ENCODE assay signal across 25 mouse cellular contexts in the genomic region with DNA sequence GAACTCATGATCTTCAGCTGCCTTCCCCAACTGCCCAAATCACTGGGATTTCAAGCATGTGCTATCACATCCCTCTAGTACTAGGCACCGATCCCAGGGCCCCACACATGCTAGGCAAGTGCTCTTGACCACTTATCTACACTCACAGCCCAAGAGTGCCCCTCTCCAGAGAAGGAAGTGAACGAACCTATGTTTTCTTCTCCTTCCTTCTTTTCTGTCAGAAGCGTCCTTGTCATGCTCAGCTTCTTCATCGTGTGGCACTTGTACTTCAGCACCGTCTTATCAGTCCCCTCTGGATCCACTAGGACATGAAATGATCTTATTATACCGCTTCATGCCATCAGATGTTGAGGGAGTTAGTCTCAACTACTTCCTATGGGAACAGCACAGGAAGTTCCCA.
"Had no signal": no experiment of that assay in that cellular context is flagged by ENCODE, and none has a peak within 500 bp of the region (broad histone marks: within the 10 kb centered on the region; RNA-seq: fewer than 3 reads in every experiment).

No protein-coding gene starts in this region.

- H3K9ac ChIP-seq: embryonic facial prominence, embryonic 12.5 days; embryonic facial prominence, embryonic 13.5 days; embryonic facial prominence, embryonic 15.5 days; forebrain, embryonic 12.5 days; forebrain, embryonic 13.5 days; forebrain, embryonic 15.5 days; forebrain, postnatal 0 days had no signal

- H3K4me1 ChIP-seq: embryonic facial prominence, embryonic 15.5 days had no signal

- H3K27me3 ChIP-seq: embryonic facial prominence, embryonic 12.5 days; embryonic facial prominence, embryonic 13.5 days; embryonic facial prominence, embryonic 15.5 days; forebrain, embryonic 12.5 days; forebrain, embryonic 13.5 days; forebrain, embryonic 15.5 days had no signal

- H3K27ac ChIP-seq: embryonic facial prominence, embryonic 10.5 days; embryonic facial prominence, embryonic 12.5 days; embryonic facial prominence, embryonic 13.5 days; embryonic facial prominence, embryonic 15.5 days; forebrain, embryonic 10.5 days; forebrain, embryonic 12.5 days; forebrain, embryonic 13.5 days; forebrain, embryonic 15.5 days; gastrocnemius, adult 2 months; heart, adult 2 months had no signal

- H3K4me3 ChIP-seq: embryonic facial prominence, embryonic 10.5 days; embryonic facial prominence, embryonic 12.5 days; embryonic facial prominence, embryonic 13.5 days; embryonic facial prominence, embryonic 15.5 days; erythroblast, embryonic 14.5 days; forebrain, embryonic 10.5 days; forebrain, embryonic 12.5 days; forebrain, embryonic 13.5 days; forebrain, embryonic 15.5 days; gastrocnemius, adult 2 months; heart, adult 2 months had no signal

- DNase-seq: cerebellum, adult 9-10 months; cerebellum, adult 9-11 months; cerebellum, postnatal 10 days; cerebellum, postnatal 14 days; cerebellum, postnatal 25 days; cerebellum, postnatal 36 days; embryo, embryonic 11 days; forebrain, postnatal 0 days; gastrocnemius, adult 2 months; gastrocnemius, postnatal 10 days; gastrocnemius, postnatal 14 days; gastrocnemius, postnatal 25 days; gastrocnemius, postnatal 36 days; heart, adult 11 months; heart, adult 18-20 months; heart, adult 2 months had no signal

- H3K9me3 ChIP-seq: embryonic facial prominence, embryonic 10.5 days; embryonic facial prominence, embryonic 12.5 days; embryonic facial prominence, embryonic 13.5 days; embryonic facial prominence, embryonic 15.5 days; forebrain, embryonic 10.5 days; forebrain, embryonic 12.5 days; forebrain, embryonic 13.5 days; forebrain, embryonic 15.5 days had no signal
